Mouse (Mus musculus) CD4-positive naive resting alpha-beta T cell, adult 76 days (primary cell): ENCODE results near the gene Hnrnpf. TPM values are rescaled to one million over a fixed set of nuclear protein-coding genes. Genes with fewer than 3 reads are reported as not detected.

Experiments used
- total RNA-seq: library from RNA; stranded (reverse); gene quantifications from one replicate; pipeline ENCODE4 v1.2.4, GENCODE M21; 2023

Hnrnpf gene
- 756 TPM for total RNA-seq

GRCm38 (mm10) chr6:117900126-117901080 is at the start of gene Hnrnpf:
Gene Hnrnpf, plus strand, starts transcription at chr6:117900324.

DNA sequence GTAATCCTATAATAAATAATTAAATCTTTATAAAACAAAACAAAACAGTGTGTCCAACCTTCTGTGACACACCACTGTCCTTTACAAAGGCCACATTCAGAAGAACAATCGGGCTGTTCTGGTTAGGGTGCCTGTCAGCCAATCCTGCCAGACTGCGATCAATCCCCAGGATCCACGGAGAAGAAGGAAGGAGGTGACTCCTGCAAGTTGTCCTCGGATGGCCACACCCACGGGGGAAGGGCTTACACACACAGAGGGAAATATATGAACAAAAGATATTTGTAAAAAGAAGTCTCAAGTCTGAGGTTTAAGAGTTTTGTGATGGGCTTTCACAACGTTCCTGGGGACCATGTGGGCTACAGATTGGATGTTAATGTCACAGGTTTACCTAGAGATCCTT is 38.3 kb upstream of the Hnrnpf start, which contains the start of gene Zfp239:
Gene Zfp239 (plus strand): TSS at position 253 of the 400 bp plus-strand sequence.

DNA sequence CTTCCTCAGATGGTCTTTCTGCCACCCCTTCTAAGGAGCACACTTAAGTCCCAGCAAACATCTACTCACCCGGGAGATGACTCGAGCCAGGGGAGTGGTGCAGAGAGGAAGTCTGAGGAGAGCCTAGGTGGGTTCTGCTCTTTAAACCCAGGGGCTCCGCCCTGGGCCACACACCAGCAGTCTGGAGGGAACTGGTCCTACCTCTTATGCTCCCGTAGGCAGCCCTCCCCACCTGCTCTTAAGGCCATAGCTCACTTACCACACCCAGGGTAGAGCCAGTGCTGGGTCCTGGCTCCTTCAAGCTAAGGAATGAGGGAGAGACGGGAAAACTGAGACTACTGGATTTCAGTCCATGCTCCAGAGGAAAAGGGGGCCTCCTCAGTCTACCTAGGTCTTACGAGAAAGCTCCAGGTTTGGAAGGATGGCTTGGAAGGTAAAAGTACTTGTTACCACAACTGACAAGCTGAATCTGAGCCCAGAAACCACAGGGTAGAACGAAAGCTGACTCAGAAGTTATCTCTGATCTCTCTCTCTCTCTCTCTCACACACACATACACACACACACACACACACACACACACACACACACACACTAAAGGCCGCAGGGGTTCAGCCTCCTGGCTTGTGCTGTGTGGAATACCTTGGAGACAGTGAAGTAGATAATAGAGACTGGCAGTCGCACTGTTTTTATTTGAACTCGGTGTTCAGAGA is 37.3 kb downstream of the Hnrnpf start, which contains the start of gene Fxyd4:
Gene Fxyd4 (minus strand): TSS at position 471 of the 711 bp plus-strand sequence.

Other genes starting within 250 kb of the Hnrnpf start
- 9.5 TPM for gene Zfp637, start 59.1 kb upstream of the Hnrnpf start, total RNA-seq
- 1.2 TPM for gene Zfp239, start 38.2 kb upstream of the Hnrnpf start, total RNA-seq
- not detected for gene Fxyd4, start 37.4 kb downstream of the Hnrnpf start, total RNA-seq
- 0.38 TPM for gene Rasgef1a, start 111.1 kb downstream of the Hnrnpf start, total RNA-seq
- 16.3 TPM for gene Csgalnact2, start 238.8 kb downstream of the Hnrnpf start, total RNA-seq